Mouse (Mus musculus) stomach, embryonic 16.5 days (tissue): ENCODE measurements around the gene Btbd2. TPM values are rescaled to one million over a fixed set of nuclear protein-coding genes. Genes with fewer than 3 reads are reported as not detected.
A peak's percentile ranks its signal among the peaks of the same experiment; 100 is the strongest.

ENCODE experiments used
- ATAC-seq: fragments of 200-750 bp; cut with Nextera tagmentation; 2 replicates; pipeline ENCODE4 v1.8.0; 2017; ENCODE audit warnings: moderate number of reproducible peaks, moderate TSS enrichment; ENCODE audit not compliant: insufficient read depth, low FRiP score
- H3K27ac ChIP-seq: fragments of 300-500 bp; sonication (generic); 2 replicates; pipeline ENCODE4 v1.5.1; 2014; ENCODE audit warnings: low read length
- H3K27me3 ChIP-seq: fragments of 300-500 bp; sonication (generic); 2 replicates; pipeline ENCODE4 v1.6.1; 2014; ENCODE audit warnings: low read length, control low read depth, mixed read lengths; ENCODE audit not compliant: control insufficient read depth, insufficient read depth
- H3K36me3 ChIP-seq: fragments of 300-500 bp; sonication (generic); 2 replicates; pipeline ENCODE4 v1.6.1; 2014; ENCODE audit warnings: low read length; ENCODE audit not compliant: control insufficient read depth, insufficient read depth
- H3K4me1 ChIP-seq: fragments of 300-500 bp; sonication (generic); 2 replicates; pipeline ENCODE4 v1.6.1; 2014; ENCODE audit warnings: low read length, control low read depth, mixed read lengths; ENCODE audit not compliant: control insufficient read depth, insufficient read depth
- H3K4me2 ChIP-seq: fragments of 300-500 bp; sonication (generic); 2 replicates; pipeline ENCODE4 v1.6.1; 2014; ENCODE audit warnings: low read depth, low read length, mixed read lengths
- H3K4me3 ChIP-seq: fragments of 300-500 bp; sonication (generic); replicated peaks from 2 replicates; pipeline ENCODE4 v1.5.1; 2014; ENCODE audit warnings: mild to moderate bottlenecking, low read length
- H3K9ac ChIP-seq: fragments of 300-500 bp; sonication (generic); 2 replicates; pipeline ENCODE4 v1.6.1; 2014; ENCODE audit warnings: low read length
- H3K9me3 ChIP-seq: fragments of 300-500 bp; sonication (generic); replicated peaks from 2 replicates; pipeline ENCODE4 v1.6.1; 2016; ENCODE audit warnings: low read length, control low read depth; ENCODE audit not compliant: control insufficient read depth
- WGBS: fragments of 180-500 bp; shearing (Covaris S2); extraction: QIAGEN DNeasy Blood & Tissue Kit; methylation state at CpG from one replicate; pipeline ENCODE4 v1.1.7; 2014; 5-methylcytosine and 5-hydroxymethylcytosine counted together
- polyA plus RNA-seq: library from polyadenylated mRNA; unstranded; fragments of >200 nt; fragmentation: Nextera tagmentation; extraction: Ambion mirVana; gene quantifications from 2 replicates; pipeline ENCODE4 v1.2.1, GENCODE M21; 2015

Btbd2 gene
- polyA plus RNA-seq, 1 experiment from 2014 or later, result 12.7 TPM

DNA sequence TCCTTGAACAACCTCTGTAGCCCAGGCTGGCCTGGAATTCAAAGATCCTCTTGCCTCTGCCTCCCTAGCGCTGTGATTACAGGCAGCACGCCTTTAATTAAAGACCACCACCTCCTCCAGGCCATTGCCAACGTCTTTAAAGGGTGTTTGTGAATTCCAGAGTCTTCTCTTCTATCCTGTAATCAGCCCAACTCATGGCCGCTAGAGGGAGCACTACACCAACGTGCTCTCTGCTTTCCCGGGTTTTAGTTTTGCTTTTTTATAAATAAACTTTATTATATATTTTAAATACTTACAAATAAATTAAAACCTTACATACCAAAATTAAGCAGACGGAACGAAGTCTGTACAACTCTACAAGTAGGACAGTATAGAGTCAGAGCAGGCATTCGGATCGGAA lies 2.3 kb upstream of the Btbd2 start:
- Histone ChIP-seq H3K36me3 (no peaks in the 10 kb centered on the region), H3K4me2 (peak overlapping the region; percentile 31; the same call in 1 of the 2 replicates), H3K9me3 (no peaks in the 10 kb centered on the region), H3K27me3 (no peaks in the 10 kb centered on the region), H3K27ac (peak overlapping the region; percentile 4; the same call in 1 of the 2 replicates), H3K9ac (no peak overlapping the region), H3K4me3 (peak overlapping the region; percentile 31), H3K4me1 (peaks cover 28% of the 10 kb centered on the region)
- 13% methylated on average over 10 of the region's 10 CpGs for WGBS
- ATAC-seq, result no peak

DNA sequence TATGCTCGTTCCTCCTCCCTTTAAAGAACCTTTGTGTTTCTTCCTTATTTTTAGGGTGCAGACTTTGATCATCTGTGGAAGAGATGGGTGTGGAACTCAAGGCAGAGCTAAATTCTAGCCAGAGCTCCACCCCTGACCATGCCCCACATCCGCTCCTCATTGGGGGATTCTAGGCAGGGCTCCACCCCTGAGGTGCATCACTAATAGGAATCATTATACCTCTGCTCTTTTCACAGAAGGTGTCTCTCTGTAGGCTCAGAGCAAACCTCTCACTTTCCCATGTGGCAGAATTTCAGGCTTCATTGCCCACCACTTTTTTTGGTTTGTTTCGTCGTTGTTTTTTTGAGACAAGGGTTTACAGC lies 2.0 kb upstream of the Btbd2 start:
- H3K9ac ChIP-seq, result no peak overlapping the region
- H3K36me3 ChIP-seq, result no peaks in the 10 kb centered on the region
- H3K4me3 ChIP-seq, result no peak overlapping the region; the same call in 1 of the 2 replicates
- ATAC-seq, result no peak
- peak overlapping the region; percentile 4; the same call in 1 of the 2 replicates for H3K27ac ChIP-seq
- H3K4me2 ChIP-seq, result 0 out of 2 replicates have a peak overlapping the region, but pooled peaks have one; percentile 31
- no peaks in the 10 kb centered on the region for H3K9me3 ChIP-seq
- peaks cover 25% of the 10 kb centered on the region for H3K4me1 ChIP-seq
- no peaks in the 10 kb centered on the region for H3K27me3 ChIP-seq
- 54% methylated on average over 4 of the region's 4 CpGs for WGBS

DNA sequence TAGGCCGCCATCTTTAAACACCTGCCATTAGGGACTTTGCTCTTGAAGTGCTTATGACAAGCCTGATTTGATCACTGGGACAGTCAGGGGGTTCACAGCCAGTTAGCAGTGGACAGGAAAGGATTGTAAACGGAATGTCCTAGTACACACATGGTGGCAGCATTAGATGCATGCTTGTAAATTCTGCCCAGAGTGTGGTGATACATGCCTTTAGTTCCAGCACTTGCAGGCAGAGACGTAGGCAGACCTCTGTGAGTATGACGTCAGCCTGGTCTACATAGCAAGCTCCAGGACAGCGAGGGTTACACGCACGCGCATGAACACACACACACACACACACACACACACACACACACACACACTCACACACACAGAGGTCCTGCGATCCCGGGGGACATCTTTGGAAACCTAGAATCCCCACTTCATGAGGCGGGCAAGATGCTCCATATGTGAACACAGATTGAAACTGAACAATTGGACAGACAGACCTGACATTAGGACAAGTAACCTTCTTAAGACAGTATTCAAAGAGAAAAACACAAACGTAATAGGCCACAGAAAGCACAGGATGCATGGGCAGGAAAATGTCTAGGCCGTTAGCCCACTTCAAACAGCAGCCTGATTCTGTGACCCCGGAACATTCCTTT lies 1.4 kb upstream of the Btbd2 start:
- Histone ChIP-seq H3K9ac (no peak overlapping the region), H3K4me1 (peaks cover 24% of the 10 kb centered on the region), H3K4me2 (no peak overlapping the region), H3K4me3 (no peak overlapping the region), H3K27me3 (no peaks in the 10 kb centered on the region), H3K36me3 (no peaks in the 10 kb centered on the region), H3K27ac (peak overlapping the region; percentile 4; the same call in 1 of the 2 replicates), H3K9me3 (no peaks in the 10 kb centered on the region)
- WGBS, result 82% methylated on average over 14 of the region's 14 CpGs
- ATAC-seq, result no peak

DNA sequence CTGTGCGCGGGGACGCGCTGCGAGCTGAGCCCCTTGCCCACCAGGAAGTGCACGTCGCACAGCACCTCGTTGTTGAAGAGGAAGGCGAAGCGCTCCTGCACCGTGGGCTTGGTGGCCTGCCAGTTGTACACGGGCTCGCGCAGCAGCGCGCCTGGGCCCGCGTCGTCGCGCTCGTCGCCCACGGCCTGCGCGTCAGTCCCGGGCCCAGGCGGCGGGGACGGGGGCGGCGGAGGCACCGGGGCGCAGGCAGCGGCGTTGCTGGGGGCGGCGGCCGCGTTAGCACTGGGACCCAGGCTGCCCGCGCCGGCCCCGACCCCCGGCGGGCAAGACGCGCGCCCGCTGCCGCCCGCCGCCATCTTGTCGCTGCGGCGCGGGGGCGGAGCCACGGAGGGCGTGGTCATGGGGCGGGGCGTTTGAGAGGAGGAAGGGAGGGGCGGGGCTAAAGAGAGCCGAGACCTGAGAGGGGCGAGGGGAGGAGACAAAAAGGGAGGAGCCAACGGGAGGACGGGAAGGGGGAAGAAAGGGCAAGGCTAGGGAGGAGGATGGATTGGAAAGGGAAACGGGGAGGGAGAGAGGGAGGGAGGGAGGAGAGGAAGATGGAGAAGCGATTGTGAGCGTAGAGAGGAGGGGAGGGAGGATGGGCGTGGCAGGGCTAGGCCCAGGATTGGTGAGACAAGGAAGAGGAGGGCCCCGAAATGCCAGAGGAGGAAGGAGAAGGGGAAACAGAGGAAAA lies 575 bp downstream of the Btbd2 start:
- Histone ChIP-seq H3K4me2 (peak overlapping the region; percentile 92), H3K36me3 (no peaks in the 10 kb centered on the region), H3K9me3 (no peaks in the 10 kb centered on the region), H3K9ac (peak overlapping the region; percentile 88), H3K4me1 (peaks cover 21% of the 10 kb centered on the region), H3K27ac (peak overlapping the region; percentile 96), H3K4me3 (peak overlapping the region; percentile 71), H3K27me3 (no peaks in the 10 kb centered on the region)
- ATAC-seq, result peak; percentile 92
- WGBS, result under 1% methylated on average over 71 of the region's 72 CpGs

DNA sequence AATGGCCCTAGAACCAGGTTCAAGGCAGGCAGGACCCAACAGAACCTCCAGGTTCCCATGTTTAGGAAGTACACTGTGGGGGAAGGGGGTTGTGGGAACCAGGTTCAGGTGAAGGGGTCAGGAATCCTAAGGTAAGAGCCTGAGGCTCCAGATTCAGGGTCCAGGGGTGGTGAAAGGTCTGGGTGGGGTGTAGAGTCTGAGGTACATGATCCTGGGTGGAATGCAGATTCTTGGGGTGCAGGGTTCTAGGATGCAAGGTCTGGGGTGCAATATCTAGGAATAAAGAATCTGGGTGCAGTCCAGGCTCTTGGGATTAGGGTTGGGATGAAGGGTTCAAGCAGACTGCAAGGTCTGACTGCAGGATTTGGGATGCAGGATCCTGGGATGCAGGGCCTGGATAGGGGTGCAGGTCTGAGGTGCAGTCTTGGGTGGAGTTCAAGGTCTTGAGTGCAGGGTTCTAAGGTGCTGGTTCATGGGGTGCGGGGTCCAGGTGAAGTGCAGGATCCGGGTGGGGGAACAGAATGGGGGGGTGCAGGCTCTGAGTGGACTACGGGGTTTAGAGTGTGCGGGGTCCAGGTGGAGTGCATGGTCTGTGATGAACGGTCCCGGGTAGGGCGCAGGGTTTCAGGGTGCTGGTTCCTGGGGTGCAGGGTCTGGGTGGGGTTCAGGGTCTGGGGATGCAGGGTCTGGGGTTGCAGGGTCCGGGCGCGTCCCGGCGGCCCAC lies 1.3 kb downstream of the Btbd2 start:
- Histone ChIP-seq H3K4me3 (peak overlapping the region; percentile 71), H3K9me3 (no peaks in the 10 kb centered on the region), H3K36me3 (no peaks in the 10 kb centered on the region), H3K4me2 (peak overlapping the region; percentile 92), H3K27ac (peak overlapping the region; percentile 21), H3K9ac (peak overlapping the region; percentile 88), H3K4me1 (peaks cover 21% of the 10 kb centered on the region), H3K27me3 (no peaks in the 10 kb centered on the region)
- ATAC-seq, result peak; percentile 23; the same call in 1 of the 2 replicates
- 2% methylated on average over 12 of the region's 12 CpGs for WGBS

DNA sequence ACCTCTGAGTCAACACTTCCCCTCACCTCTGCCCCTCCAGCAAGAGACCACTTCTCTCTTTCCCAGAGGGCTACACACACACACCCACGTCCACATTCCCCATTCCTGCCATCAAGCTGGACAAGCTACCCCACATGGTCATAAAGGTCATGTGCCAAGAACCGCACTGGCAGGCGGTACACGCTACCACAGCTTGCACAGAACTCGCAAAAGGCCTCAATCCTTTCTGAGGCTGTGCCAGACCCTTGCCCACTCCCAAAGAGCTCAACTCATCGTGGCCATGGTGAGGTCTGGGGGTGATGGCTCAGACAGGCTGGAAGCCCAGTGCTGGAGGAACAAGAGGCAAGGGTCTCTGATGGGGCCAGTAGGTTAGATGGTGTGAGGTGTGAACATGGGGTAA lies 2.0 kb downstream of the Btbd2 start:
- ATAC-seq, result no peak
- Histone ChIP-seq H3K4me2 (peak overlapping the region; percentile 92), H3K27ac (no peak overlapping the region), H3K36me3 (no peaks in the 10 kb centered on the region), H3K27me3 (no peaks in the 10 kb centered on the region), H3K9me3 (no peaks in the 10 kb centered on the region), H3K9ac (peak overlapping the region; percentile 88; the same call in 1 of the 2 replicates), H3K4me1 (peaks cover 21% of the 10 kb centered on the region), H3K4me3 (peak overlapping the region; percentile 71; the same call in 1 of the 2 replicates)
- WGBS, result 78% methylated on average over 6 of the region's 6 CpGs

DNA sequence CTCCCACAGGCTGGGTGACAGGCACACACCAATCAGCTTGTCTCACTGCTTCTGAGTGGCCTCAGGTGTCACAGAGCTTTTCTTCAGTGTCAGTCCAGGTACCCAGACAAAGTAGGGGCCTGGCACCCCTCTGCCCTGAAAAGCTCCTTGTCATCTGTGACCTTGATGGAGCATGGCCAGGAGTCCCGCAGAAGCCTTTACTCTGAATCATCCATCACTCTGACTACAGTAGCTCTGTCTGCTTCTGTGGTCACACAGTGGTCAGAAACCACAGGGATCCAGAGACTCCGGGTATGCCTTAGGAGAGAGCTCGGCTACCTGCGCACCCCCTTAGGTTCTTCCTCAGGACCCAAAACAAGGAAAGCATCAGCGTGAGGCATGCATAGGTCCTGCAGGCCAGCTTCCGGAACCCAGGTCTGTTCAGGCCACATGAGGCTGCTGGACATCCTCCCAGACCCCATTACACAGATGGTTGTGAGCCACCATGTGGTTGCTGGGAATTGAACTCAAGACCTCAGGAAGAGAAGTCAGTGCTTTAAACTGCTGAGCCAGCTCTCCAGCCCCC lies 3.6 kb downstream of the Btbd2 start:
- Histone ChIP-seq H3K4me2 (no peak overlapping the region), H3K4me3 (no peak overlapping the region), H3K9me3 (no peaks in the 10 kb centered on the region), H3K27ac (no peak overlapping the region), H3K4me1 (peaks cover 16% of the 10 kb centered on the region), H3K36me3 (no peaks in the 10 kb centered on the region), H3K9ac (no peak overlapping the region), H3K27me3 (no peaks in the 10 kb centered on the region)
- 81% methylated on average over 6 of the region's 6 CpGs for WGBS
- no peak for ATAC-seq

DNA sequence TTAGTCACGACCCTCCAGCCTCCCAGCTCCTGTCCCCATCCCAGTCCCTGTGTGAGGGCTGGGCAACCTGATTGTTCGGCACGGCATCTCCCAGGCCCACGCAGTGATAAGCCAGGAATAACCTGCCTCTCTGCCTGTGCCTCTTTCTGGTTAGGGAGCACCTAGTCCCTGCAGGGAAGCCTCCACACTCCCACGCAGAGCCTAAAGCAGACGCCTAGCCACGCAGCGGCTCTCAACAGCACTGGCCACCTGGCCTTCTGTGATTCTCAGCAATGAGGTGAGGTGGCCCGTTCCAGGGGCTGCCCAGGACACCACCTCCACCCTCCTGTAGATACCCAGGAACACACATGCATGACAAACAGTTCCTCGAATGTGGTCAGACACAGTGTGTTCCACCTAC lies 6.5 kb downstream of the Btbd2 start:
- WGBS, result 91% methylated on average over 10 of the region's 10 CpGs
- no peak for ATAC-seq
- no peak overlapping the region for H3K9ac ChIP-seq
- H3K9me3 ChIP-seq, result no peaks in the 10 kb centered on the region
- H3K27ac ChIP-seq, result no peak overlapping the region
- no peaks in the 10 kb centered on the region for H3K27me3 ChIP-seq
- peaks cover 12% of the 10 kb centered on the region for H3K4me1 ChIP-seq
- peaks cover 3% of the 10 kb centered on the region; the same call in 1 of the 2 replicates for H3K36me3 ChIP-seq
- H3K4me3 ChIP-seq, result no peak overlapping the region
- H3K4me2 ChIP-seq, result no peak overlapping the region
